Mouse (Mus musculus) layer of hippocampus, adult 8-10 months (tissue): ENCODE results near the gene Klk1b9. TPM values are rescaled to one million over a fixed set of nuclear protein-coding genes. Genes with fewer than 3 reads are reported as not detected.
"Not testable (repeated sequence)": the region's sequence is repeated elsewhere in the genome, so short reads cannot be mapped to it uniquely, and the experiment has no call there.

Experiments used
- DNase-seq, 2 experiments: peaks; one replicate each; pipeline ENCODE4 v3.0.0; 2022; ENCODE audit warnings: low spot score in 2 of 2
- total RNA-seq, 4 experiments: library from RNA; stranded (reverse); gene quantifications; 2 replicates each; pipeline ENCODE4 v1.2.4; 2022

The Klk1b9 gene
- total RNA-seq: not detected

DNA sequence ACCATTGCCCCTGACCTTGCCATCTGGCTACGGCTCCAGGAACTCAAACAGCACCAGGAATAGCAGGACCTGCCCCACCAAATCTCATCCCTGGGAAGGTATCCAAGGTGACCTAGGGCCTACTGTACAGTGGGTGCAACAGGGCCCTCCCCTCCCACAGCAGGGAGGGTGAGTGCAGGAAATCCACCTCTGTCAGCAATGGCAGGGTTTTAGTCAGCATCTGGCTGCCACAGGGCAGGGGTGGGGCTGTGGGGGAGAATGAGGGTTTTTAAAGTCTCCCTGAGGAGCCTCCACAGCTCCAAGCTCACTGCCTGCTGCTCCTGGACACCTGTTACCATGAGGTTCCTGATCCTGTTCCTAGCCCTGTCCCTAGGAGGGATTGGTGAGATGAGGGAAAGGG, at the start of gene Klk1b9:
Gene Klk1b9 (plus strand): TSS at position 301 of the 400 bp plus-strand sequence.
- DNase-seq: not testable (repeated sequence)

- no peak for DNase-seq
These were observed 47.3 kb upstream of the Klk1b9 start for GRCm38 (mm10) chr7:43928521-43928920.

- DNase-seq: no peak
These were observed 43.5 kb upstream of the Klk1b9 start for GRCm38 (mm10) chr7:43932337-43932736.

DNA sequence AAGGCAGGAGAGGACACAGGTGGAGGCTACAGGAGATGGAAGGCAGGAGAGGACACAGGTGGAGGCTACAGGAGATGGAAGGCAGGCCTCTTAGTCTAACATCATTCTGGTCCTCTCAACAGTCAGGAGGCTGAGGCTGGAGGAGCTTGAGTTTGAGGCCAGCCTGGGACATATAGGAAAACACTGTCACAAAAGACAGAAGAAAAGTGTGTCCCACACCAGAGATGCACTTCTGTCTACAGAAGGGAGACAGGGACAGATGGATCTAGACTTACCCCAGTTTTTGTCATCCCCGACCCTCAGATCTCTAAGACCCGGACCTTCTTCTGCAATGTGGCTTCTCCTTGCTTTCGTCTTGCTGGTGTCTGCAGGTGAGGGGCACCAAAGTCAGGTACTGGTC, 42.4 kb upstream of the Klk1b9 start, which contains the start of gene Klk15:
Gene Klk15 (plus strand): TSS at position 301 of the 400 bp plus-strand sequence.
- no peak for DNase-seq

GRCm38 (mm10) chr7:43934747-43935146, 41.1 kb upstream of the Klk1b9 start:
- DNase-seq: no peak

DNA sequence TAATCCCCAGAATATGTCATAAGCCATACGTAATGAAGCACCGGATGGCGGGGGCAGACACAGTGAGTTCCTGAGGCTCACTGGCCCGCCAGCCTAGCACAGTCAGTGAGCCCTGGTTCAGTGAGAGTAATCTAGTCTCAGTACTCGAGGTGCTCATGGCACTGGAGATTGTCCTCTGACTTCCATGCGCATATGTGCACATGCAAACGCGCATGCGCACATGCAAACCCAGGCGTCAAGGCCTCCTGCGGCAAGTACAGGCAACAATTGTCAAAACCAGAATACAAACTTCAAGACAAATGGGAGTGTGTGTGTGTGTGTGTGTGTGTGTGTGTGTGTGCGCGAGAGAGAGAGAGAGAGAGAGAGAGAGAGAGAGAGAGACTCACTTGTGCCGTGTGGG, 39.3 kb upstream of the Klk1b9 start:
- no peak for DNase-seq

GRCm38 (mm10) chr7:43942293-43942692, 33.6 kb upstream of the Klk1b9 start:
- DNase-seq: not testable (repeated sequence)

- no peak for DNase-seq
These were observed 31.1 kb upstream of the Klk1b9 start for GRCm38 (mm10) chr7:43944727-43945264.

GRCm38 (mm10) chr7:43950364-43950763, 25.5 kb upstream of the Klk1b9 start, which contains the start of gene Klk1b8:
Gene Klk1b8 (plus strand): TSS chr7:43950664.
- DNase-seq: no peak

DNA sequence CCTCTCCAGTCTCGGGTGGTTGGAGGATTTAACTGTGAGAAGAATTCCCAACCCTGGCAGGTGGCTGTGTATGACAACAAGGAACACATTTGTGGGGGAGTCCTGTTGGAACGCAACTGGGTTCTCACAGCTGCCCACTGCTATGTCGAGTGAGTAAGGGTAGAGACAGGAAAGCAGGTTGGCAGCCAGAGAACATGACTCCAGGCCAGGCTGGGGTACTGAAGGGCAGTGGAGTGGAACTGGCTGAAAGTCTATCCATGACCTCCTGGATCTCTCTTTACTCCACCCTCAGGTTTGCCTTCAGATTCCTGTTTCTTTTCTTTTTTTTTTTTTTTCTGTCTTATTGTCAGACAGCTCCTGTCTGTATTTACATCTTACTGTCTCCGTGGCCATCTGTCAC, 23.2 kb upstream of the Klk1b9 start:
- peak; percentile 5 to 28 for DNase-seq

DNA sequence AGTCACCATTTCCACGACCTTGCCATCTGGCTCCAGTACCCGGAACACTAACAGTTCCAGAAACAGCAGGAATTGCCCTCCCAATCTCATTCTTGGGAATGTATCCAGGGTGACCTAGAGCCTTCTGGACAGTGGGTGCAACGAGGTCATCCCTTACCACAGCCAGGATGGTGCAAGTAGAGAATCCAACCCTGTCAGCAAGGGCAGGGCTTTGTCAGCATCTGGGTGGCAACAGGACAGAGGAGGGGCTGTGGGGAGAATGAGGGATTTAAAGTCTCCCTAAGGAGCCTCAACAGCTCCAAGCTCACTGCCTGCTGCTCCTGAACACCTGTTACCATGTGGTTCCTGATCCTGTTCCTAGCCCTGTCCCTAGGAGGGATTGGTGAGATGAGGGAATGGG, 9.4 kb upstream of the Klk1b9 start, which contains the start of gene Klk1b1:
Gene Klk1b1 (plus strand): TSS at position 301 of the 400 bp plus-strand sequence.
- no peak for DNase-seq

- no peak for DNase-seq
These were observed 8.8 kb upstream of the Klk1b9 start for GRCm38 (mm10) chr7:43967058-43967457.

GRCm38 (mm10) chr7:43967612-43968011, 8.2 kb upstream of the Klk1b9 start:
- DNase-seq: no peak

GRCm38 (mm10) chr7:43985657-43986056, 9.8 kb downstream of the Klk1b9 start:
- DNase-seq: no peak

DNA sequence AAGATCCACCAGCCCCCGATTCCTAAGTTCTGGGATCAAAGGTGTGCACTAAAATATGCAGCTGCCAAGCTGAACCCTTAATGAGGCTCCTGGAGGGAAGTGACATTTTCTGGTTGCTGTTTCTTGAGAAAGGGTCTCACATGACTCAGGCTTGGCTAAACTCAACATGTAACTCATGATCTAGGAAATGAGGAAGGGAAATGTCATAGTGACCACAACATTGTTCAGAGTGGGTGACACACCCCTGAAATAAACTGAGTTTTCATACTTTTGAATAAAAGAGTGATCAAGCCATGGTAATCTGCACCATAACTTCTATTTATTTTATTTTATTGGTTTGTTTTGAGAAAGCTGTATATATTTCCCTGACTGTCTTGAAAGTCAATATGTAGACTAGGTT, 19.0 kb downstream of the Klk1b9 start:
- not testable (repeated sequence) for DNase-seq

GRCm38 (mm10) chr7:43995577-43995976, 19.7 kb downstream of the Klk1b9 start, which contains the start of gene Klk1b11:
Gene Klk1b11 (plus strand): TSS chr7:43995877.
- not testable (repeated sequence) for DNase-seq

GRCm38 (mm10) chr7:44004847-44005246, 29.0 kb downstream of the Klk1b9 start:
- DNase-seq: no peak

DNA sequence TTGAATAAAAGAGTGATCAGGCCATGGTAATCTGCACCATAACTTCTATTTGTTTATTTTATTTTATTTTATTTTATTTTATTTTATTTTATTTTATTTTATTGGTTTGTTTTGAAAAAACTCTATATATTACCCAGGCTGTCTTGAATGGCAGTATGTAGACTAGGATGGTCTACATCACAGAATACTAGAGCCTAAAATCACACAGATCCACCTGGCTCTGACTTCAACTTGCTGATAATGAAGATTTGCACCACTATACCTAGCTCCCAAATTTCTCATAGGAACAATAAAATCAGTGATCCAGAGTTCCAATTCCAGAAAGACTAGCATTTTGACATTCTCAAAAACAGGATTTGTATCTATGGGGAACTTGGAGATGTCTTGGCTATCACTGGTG, 36.0 kb downstream of the Klk1b9 start, which contains the start of gene Klk1b26:
Gene Klk1b26 (plus strand): TSS at position 301 of the 400 bp plus-strand sequence.
- not testable (repeated sequence) for DNase-seq

- peak; percentile 9 to 11 for DNase-seq
These were observed 38.8 kb downstream of the Klk1b9 start for GRCm38 (mm10) chr7:44014666-44015065.

DNA sequence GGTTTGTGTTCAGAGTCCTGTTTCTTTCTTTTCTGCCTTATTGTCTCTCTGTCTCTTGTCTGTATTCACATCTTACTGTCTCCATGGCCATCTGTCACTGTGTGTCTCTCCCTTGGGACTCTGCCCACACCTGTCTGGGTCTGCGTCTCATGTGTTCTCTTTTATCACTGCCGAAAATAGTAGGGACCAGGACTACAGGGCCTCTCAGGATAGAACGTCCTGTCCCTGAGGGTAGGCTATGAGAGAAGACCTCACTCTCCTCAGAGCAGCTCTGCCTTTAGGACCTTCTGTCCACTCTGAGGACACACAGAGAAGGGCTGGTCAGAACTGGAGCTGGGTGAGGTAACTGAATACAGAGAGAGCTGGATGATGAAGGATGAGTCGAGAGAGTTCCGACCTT, 39.2 kb downstream of the Klk1b9 start:
- peak in 1 of 2 experiments; percentile 5 for DNase-seq
